Mouse (Mus musculus) heart, embryonic 13.5 days (tissue): ENCODE data around the gene Nipa2. TPM values are rescaled to one million over a fixed set of nuclear protein-coding genes. Genes with fewer than 3 reads are reported as not detected.

Experiments
- ATAC-seq: fragments of 200-750 bp; cut with Nextera tagmentation; 2 replicates; pipeline ENCODE4 v1.8.0; 2017; ENCODE audit warnings: moderate TSS enrichment; ENCODE audit not compliant: insufficient number of reproducible peaks, low FRiP score, low TSS enrichment; ENCODE audit errors: extremely low read depth
- H3K27ac ChIP-seq: fragments of 300-500 bp; sonication (generic); replicated peaks from 2 replicates; pipeline ENCODE4 v1.5.1; 2015; ENCODE audit warnings: moderate library complexity, mild to moderate bottlenecking, inconsistent platforms
- H3K27me3 ChIP-seq: fragments of 300-500 bp; sonication (generic); replicated peaks from 2 replicates; pipeline ENCODE4 v1.6.1; 2015; ENCODE audit warnings: mild to moderate bottlenecking, inconsistent platforms
- H3K36me3 ChIP-seq: fragments of 300-500 bp; sonication (generic); 2 replicates; pipeline ENCODE4 v1.6.1; 2015; ENCODE audit warnings: mild to moderate bottlenecking, inconsistent platforms
- H3K4me1 ChIP-seq: fragments of 300-500 bp; sonication (generic); 2 replicates; pipeline ENCODE4 v1.6.1; 2015; ENCODE audit warnings: inconsistent platforms
- H3K4me2 ChIP-seq: fragments of 300-500 bp; sonication (generic); 2 replicates; pipeline ENCODE4 v1.6.1; 2015; ENCODE audit warnings: inconsistent platforms, mild to moderate bottlenecking, moderate library complexity
- H3K4me3 ChIP-seq: fragments of 300-500 bp; sonication (generic); 2 replicates; pipeline ENCODE4 v1.5.1; 2015; ENCODE audit warnings: moderate library complexity, mild to moderate bottlenecking, inconsistent platforms
- H3K9ac ChIP-seq: fragments of 300-500 bp; sonication (generic); 2 replicates; pipeline ENCODE4 v1.6.1; 2015; ENCODE audit warnings: inconsistent platforms, mild to moderate bottlenecking, moderate library complexity
- H3K9me3 ChIP-seq: fragments of 300-500 bp; sonication (generic); 2 replicates; pipeline ENCODE4 v1.6.1; 2016; ENCODE audit warnings: inconsistent platforms
- WGBS: fragments of 180-500 bp; shearing (Covaris S2); methylation state at CpG from one replicate; pipeline ENCODE4 v1.1.7; 2015; ENCODE audit warnings: mixed read lengths; 5-methylcytosine and 5-hydroxymethylcytosine counted together
- polyA plus RNA-seq: library from polyadenylated mRNA; unstranded; fragments of >200 nt; fragmentation: Nextera tagmentation; extraction: Ambion mirVana; gene quantifications from 2 replicates; pipeline ENCODE4 v1.2.1, GENCODE M21; 2015

Gene Nipa2
- polyA plus RNA-seq, 1 experiment from 2014 or later = 35.3 TPM

GRCm38 (mm10) chr7:55981511-55981910 lies 19.2 kb upstream of the Nipa2 start:
- WGBS = 80% methylated on average over 2 of the region's 2 CpGs
- no peak for ATAC-seq
- no peaks in the 10 kb centered on the region for H3K9me3 ChIP-seq

GRCm38 (mm10) chr7:55974429-55974828 lies 12.2 kb upstream of the Nipa2 start:
- H3K27me3 ChIP-seq = no peaks in the 10 kb centered on the region
- ATAC-seq = no peak
- H3K9me3 ChIP-seq = no peaks in the 10 kb centered on the region
- H3K4me1 ChIP-seq = no peaks in the 10 kb centered on the region
- no peak overlapping the region for H3K4me2 ChIP-seq
- no peak overlapping the region for H3K27ac ChIP-seq
- H3K36me3 ChIP-seq = peaks cover 16% of the 10 kb centered on the region
- H3K4me3 ChIP-seq = no peak overlapping the region
- 91% methylated on average over 2 of the region's 2 CpGs for WGBS
- H3K9ac ChIP-seq = no peak overlapping the region

More at GRCm38 (mm10) chr7:55981511-55981910, 19.2 kb upstream of the Nipa2 start:
- H3K27me3 ChIP-seq = no peaks in the 10 kb centered on the region
- H3K4me2 ChIP-seq = no peak overlapping the region
- H3K27ac ChIP-seq = no peak overlapping the region
- H3K4me3 ChIP-seq = no peak overlapping the region
- no peak overlapping the region for H3K9ac ChIP-seq
- no peaks in the 10 kb centered on the region for H3K4me1 ChIP-seq
- peaks cover 15% of the 10 kb centered on the region for H3K36me3 ChIP-seq

GRCm38 (mm10) chr7:55969415-55969814 lies 7.1 kb upstream of the Nipa2 start:
- Histone ChIP-seq H3K4me3 (no peak overlapping the region), H3K9ac (no peak overlapping the region), H3K36me3 (0 out of 2 replicates have a peak, but pooled peaks cover 7% of the 10 kb centered on the region), H3K9me3 (no peaks in the 10 kb centered on the region), H3K4me1 (peaks cover 8% of the 10 kb centered on the region; the same call in 1 of the 2 replicates), H3K27ac (no peak overlapping the region), H3K27me3 (no peaks in the 10 kb centered on the region), H3K4me2 (no peak overlapping the region)
- WGBS = 75% methylated on average over 1 of the region's 1 CpGs
- no peak for ATAC-seq

DNA sequence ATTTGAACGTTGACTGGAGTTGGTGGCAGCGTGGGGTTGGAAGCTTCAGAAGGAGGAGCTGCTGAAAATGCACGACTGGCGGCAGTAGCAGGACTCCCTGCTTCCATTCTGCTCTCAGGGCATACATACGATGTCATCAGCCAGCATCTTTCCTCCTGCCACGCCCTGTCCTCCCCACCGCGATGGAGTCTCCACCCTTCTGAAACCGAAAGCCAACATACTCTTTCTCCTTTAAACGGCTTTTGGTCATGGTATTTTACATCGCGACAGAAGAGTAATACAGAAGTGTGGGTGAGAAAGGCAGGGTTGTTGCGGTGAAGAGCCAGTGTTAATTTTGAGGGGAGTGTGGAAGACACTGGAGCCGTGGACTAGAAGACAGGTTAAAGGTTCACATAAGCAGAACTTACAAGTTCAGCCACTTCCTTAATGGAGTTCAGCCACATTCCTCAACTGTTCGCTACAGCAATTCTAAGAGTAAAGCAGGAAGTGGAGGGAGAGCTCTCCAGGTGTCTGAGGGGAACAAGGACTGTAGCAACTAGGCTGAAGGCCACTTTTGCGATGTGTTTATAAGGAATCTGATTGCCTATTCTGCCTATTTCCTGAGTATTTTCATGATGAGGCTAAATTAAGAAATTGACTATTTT lies 6.1 kb upstream of the Nipa2 start:
- ATAC-seq = no peak
- no peaks in the 10 kb centered on the region for H3K27me3 ChIP-seq
- H3K4me2 ChIP-seq = peak overlapping the region; percentile 61
- no peaks in the 10 kb centered on the region for H3K36me3 ChIP-seq
- peaks cover 8% of the 10 kb centered on the region; the same call in 1 of the 2 replicates for H3K4me1 ChIP-seq
- peak overlapping the region; percentile 42 for H3K4me3 ChIP-seq
- 0 out of 2 replicates have a peak overlapping the region, but pooled peaks have one; percentile 17 for H3K9ac ChIP-seq
- no peaks in the 10 kb centered on the region for H3K9me3 ChIP-seq
- H3K27ac ChIP-seq = no peak overlapping the region
- WGBS = 37% methylated on average over 16 of the region's 16 CpGs

- no peaks in the 10 kb centered on the region for H3K27me3 ChIP-seq
- H3K4me3 ChIP-seq = no peak overlapping the region
- no peak for ATAC-seq
- no peak overlapping the region for H3K4me2 ChIP-seq
- peaks cover 13% of the 10 kb centered on the region for H3K4me1 ChIP-seq
- H3K27ac ChIP-seq = no peak overlapping the region
- WGBS = 42% methylated on average over 3 of the region's 3 CpGs
- H3K9ac ChIP-seq = no peak overlapping the region
- H3K36me3 ChIP-seq = no peaks in the 10 kb centered on the region
- no peaks in the 10 kb centered on the region for H3K9me3 ChIP-seq
Observed at GRCm38 (mm10) chr7:55966866-55967460, 4.7 kb upstream of the Nipa2 start.

GRCm38 (mm10) chr7:55960506-55960905 lies 1.8 kb downstream of the Nipa2 start:
- ATAC-seq = no peak
- H3K4me3 ChIP-seq = peak overlapping the region; percentile 95; the same call in 1 of the 2 replicates
- H3K4me1 ChIP-seq = peaks cover 15% of the 10 kb centered on the region
- H3K9ac ChIP-seq = 0 out of 2 replicates have a peak overlapping the region, but pooled peaks have one; percentile 59
- peaks cover 21% of the 10 kb centered on the region for H3K36me3 ChIP-seq
- H3K9me3 ChIP-seq = no peaks in the 10 kb centered on the region
- H3K27me3 ChIP-seq = no peaks in the 10 kb centered on the region
- peak overlapping the region; percentile 43; the same call in 1 of the 2 replicates for H3K4me2 ChIP-seq
- no peak overlapping the region for H3K27ac ChIP-seq
- 91% methylated on average over 1 of the region's 1 CpGs for WGBS

- Histone ChIP-seq H3K4me3 (no peak overlapping the region), H3K27me3 (no peaks in the 10 kb centered on the region), H3K9ac (no peak overlapping the region), H3K9me3 (no peaks in the 10 kb centered on the region), H3K4me1 (peaks cover 15% of the 10 kb centered on the region), H3K27ac (no peak overlapping the region), H3K36me3 (peaks cover 25% of the 10 kb centered on the region), H3K4me2 (no peak overlapping the region)
- 90% methylated on average over 3 of the region's 3 CpGs for WGBS
- no peak for ATAC-seq
Observed at GRCm38 (mm10) chr7:55959801-55960200, 2.5 kb downstream of the Nipa2 start.

- no peak overlapping the region for H3K9ac ChIP-seq
Observed at GRCm38 (mm10) chr7:55957916-55958315, 4.4 kb downstream of the Nipa2 start.

GRCm38 (mm10) chr7:55957178-55957577 lies 5.1 kb downstream of the Nipa2 start:
- Histone ChIP-seq H3K4me1 (peaks cover 9% of the 10 kb centered on the region), H3K27ac (no peak overlapping the region), H3K36me3 (peaks cover 36% of the 10 kb centered on the region), H3K9me3 (peaks cover 11% of the 10 kb centered on the region; the same call in 1 of the 2 replicates), H3K4me3 (no peak overlapping the region), H3K9ac (no peak overlapping the region), H3K4me2 (no peak overlapping the region), H3K27me3 (no peaks in the 10 kb centered on the region)
- WGBS = 93% methylated on average over 3 of the region's 3 CpGs
- ATAC-seq = no peak

More at GRCm38 (mm10) chr7:55957916-55958315, 4.4 kb downstream of the Nipa2 start:
- no peak overlapping the region for H3K4me2 ChIP-seq
- H3K4me3 ChIP-seq = no peak overlapping the region
- peaks cover 12% of the 10 kb centered on the region for H3K4me1 ChIP-seq
- 92% methylated on average over 4 of the region's 4 CpGs for WGBS
- H3K27me3 ChIP-seq = no peaks in the 10 kb centered on the region
- no peak for ATAC-seq
- peaks cover 36% of the 10 kb centered on the region for H3K36me3 ChIP-seq
- peaks cover 11% of the 10 kb centered on the region; the same call in 1 of the 2 replicates for H3K9me3 ChIP-seq
- no peak overlapping the region for H3K27ac ChIP-seq

DNA sequence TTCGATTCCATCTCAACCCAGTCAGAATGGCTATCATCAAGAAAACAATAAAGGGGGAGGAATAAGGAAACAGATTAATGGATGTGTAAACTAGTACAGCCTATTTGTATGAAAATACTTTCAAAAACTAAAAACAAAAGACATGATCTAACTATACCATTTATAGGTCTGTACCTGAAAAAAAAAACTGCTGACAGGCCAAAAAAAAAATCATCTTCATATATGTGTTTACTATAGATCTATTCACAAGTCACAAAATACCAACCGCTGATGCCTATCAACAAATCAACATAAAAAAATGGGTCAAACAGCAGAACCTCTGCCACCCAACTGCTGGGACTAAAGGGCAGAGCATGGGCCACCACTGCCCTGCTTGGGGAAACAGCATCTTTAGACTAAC lies 6.2 kb downstream of the Nipa2 start:
- 92% methylated on average over 2 of the region's 2 CpGs for WGBS

GRCm38 (mm10) chr7:55938341-55938740 lies 23.9 kb downstream of the Nipa2 start:
- Histone ChIP-seq H3K27ac (no peak overlapping the region), H3K9ac (no peak overlapping the region), H3K4me2 (no peak overlapping the region), H3K36me3 (peaks cover 43% of the 10 kb centered on the region), H3K9me3 (no peaks in the 10 kb centered on the region), H3K4me3 (no peak overlapping the region), H3K27me3 (no peaks in the 10 kb centered on the region), H3K4me1 (no peaks in the 10 kb centered on the region)
- ATAC-seq = no peak
- WGBS = 84% methylated on average over 4 of the region's 4 CpGs

More for the DNA sequence above, 6.2 kb downstream of the Nipa2 start:
- no peak for ATAC-seq
- peaks cover 36% of the 10 kb centered on the region for H3K36me3 ChIP-seq
- H3K4me1 ChIP-seq = peaks cover 8% of the 10 kb centered on the region
- no peak overlapping the region for H3K4me2 ChIP-seq
- no peak overlapping the region for H3K9ac ChIP-seq
- no peak overlapping the region for H3K27ac ChIP-seq
- H3K27me3 ChIP-seq = no peaks in the 10 kb centered on the region
- peaks cover 11% of the 10 kb centered on the region; the same call in 1 of the 2 replicates for H3K9me3 ChIP-seq
- H3K4me3 ChIP-seq = no peak overlapping the region
